Mouse (Mus musculus) heart, adult 2 months (tissue): ENCODE measurements around the gene 1700025B11Rik.

Source experiments
- CTCF ChIP-seq: fragments of 200-600 bp; IDR thresholded peaks from 2 replicates; pipeline ENCODE4 v1.8.1; 2022; ENCODE audit warnings: antibody characterized with exemption, mild to moderate bottlenecking, moderate library complexity
- EP300 ChIP-seq: fragments of 200-500 bp; IDR thresholded peaks from 2 replicates; pipeline ENCODE4 v1.6.1; 2011; ENCODE audit warnings: low read depth, low read length, control low read depth; ENCODE audit not compliant: insufficient read depth
- POLR2A ChIP-seq: fragments of 200-500 bp; IDR thresholded peaks from 2 replicates; pipeline ENCODE4 v1.6.1; 2011; ENCODE audit warnings: mild to moderate bottlenecking, low read depth, low read length, control low read depth; ENCODE audit not compliant: insufficient read depth

DNA sequence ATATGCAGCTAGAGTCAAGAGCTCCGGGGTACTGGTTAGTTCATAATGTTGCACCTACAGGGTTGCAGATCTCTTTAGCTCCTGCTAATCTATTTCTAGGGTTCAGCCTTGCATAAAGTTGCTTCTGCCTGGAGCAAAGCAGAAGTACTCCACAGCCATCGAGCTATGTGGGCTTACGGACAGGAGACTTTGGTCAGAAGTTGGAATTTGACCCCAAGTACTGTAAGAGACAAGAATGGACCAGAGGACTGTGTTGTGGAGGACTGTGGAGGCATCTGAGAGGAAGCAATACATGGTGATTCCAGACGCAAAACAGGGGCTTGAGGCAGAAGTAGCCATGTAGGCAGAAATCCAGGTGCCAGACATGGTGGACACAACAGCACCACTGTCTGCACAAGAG is 17.6 kb upstream of the 1700025B11Rik start:
- TF ChIP-seq POLR2A: no peak
- no peak for TF ChIP-seq CTCF
- no peak for TF ChIP-seq EP300
